Mouse (Mus musculus) kidney, postnatal 4 days (tissue): ENCODE data around the gene Agrp.

Experiments used
- DNase-seq, 2 experiments: peaks; one replicate each; pipeline ENCODE4 v3.0.0; 2021; ENCODE audit warnings: mixed read lengths in 2 of 2

Agrp gene

GRCm38 (mm10) chr8:105636963-105637510 lies at the start of gene Agrp:
Gene Agrp, minus strand, starts transcription at chr8:105637393.
- DNase-seq, result peak; percentile 69 to 80

DNA sequence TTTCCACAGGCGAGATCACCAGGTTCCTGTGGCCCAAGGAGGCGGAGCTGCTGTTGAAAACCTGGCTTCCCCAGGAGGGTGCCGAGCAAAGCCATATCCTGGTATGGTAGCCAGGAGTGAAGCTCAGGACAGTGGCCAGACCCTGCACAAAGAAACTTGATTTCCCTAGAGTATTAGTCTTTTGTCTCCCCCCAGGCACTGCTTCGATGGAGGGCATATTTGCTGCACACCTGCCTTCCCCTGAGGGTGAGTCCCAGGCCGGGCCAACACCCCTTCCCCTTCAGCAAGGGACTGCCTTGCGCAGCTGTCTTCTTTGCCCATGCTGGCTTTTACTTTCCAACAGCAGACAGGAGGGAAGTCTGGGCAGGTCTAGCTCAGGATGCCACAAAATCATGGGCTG lies 49.4 kb upstream of the Agrp start:
- no peak for DNase-seq

DNA sequence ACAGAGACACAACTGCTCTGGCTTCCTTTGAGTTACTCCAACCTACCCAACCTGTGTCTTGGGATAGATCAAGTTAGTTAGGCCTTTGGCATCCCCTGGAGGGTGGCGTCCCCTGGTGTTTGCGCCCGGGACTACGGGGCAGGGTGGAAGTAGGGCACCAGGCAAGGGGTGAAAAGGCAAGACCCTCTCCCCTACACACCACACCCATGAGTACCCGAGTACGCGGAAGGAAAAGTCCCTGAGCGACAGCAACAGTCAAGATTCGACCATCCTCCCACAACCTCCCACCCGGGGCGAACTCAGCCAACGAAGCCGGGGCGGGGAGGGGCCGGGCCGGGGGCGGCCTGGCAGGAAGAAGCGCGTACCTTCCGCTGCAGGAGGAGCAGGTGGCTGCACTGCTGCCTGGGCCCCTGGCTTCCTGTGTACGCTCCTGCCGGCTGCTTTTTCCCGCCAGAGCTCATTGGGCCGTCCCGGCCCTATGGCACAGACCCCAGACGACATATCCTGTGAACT lies 48.7 kb upstream of the Agrp start, which contains the start of gene Carmil2:
TSS of gene Carmil2 (plus strand) at position 479 of the 513 bp plus-strand sequence.
- peak; percentile 84 to 86 for DNase-seq

- DNase-seq, result no peak
Measured at GRCm38 (mm10) chr8:105685325-105685724, 48.1 kb upstream of the Agrp start.

GRCm38 (mm10) chr8:105677891-105678290 lies 40.7 kb upstream of the Agrp start:
- no peak for DNase-seq

DNA sequence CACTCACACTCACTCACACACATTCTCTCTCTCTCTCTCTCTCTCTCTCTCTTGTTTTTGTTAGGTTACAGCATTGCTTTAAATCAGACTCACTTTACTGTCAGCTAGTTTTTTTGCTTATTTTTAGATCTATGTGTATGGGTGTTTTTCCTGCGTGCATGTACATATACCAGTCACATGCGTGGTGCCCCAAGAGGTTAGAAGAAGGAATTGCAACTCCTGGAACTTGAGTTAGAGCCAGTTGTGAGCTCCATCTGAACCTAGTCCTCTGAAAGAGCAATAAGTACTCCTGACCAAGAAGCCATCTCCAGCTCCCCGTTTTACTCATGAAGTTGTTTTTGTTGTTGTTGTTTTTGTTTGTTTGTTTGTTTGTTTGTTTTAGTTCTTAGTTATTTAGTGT lies 24.0 kb upstream of the Agrp start:
- peak; percentile 12 to 34 for DNase-seq

DNA sequence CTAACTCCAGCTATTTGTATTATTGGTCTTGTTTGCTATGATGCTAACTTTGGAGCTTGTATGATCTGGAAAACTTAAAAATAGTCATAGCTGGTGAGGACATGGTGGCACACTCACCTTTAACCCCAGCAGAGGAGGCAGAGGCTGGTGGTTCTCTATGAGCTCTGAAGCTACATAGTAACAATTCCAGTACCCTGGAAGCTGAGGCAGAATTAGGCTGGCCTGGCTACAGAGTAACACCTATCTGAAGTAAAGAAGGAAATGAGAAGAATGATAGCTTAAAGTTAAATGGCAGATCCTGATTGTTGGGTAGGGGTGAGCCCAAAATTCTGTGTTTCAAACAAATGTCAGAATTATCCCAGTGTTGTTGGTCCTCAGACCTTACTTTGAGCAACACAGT lies 20.4 kb upstream of the Agrp start:
- DNase-seq, result no peak

DNA sequence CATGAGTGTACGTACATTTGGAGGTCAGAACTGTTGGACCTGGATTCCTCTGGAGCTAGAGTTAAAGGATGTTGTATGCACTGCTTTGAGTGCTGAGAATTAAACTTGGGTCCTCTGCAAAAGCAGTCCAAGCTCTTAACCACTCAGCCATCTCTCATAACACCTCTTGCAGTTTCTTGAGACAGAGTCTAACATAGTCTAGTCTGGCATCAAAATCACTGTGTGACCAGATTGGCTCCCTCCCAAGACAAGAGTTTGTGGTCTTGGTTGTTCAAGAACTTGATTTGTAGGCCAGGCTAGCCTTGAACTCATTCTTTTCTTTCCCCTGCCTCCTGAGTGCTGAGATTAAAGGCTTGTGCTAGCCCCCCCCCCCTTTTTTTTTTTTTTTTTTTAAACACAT lies 11.7 kb upstream of the Agrp start:
- DNase-seq, result no peak

- DNase-seq, result no peak
Measured at GRCm38 (mm10) chr8:105645205-105645604, 8.0 kb upstream of the Agrp start.

DNA sequence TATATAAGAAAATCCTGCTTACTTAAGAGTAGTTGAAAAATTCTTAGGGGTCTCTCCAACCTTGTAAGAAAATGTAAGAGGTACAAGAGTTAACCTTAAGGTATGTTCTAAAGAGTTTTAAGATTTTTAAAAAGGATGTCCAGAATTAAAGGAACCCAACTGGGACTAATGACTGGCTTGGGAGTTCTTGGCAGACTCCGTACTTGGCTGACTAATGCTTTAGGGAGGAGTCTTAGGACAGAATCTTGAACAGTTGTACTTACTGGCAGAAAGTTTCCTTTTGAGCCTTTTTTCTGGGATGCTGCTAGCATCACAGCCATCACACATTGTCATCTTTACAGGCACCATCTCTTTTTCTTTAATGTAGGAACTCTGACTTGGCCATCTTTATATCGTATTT lies 3.3 kb upstream of the Agrp start:
- no peak for DNase-seq

GRCm38 (mm10) chr8:105639835-105640234 lies 2.6 kb upstream of the Agrp start:
- DNase-seq, result no peak

DNA sequence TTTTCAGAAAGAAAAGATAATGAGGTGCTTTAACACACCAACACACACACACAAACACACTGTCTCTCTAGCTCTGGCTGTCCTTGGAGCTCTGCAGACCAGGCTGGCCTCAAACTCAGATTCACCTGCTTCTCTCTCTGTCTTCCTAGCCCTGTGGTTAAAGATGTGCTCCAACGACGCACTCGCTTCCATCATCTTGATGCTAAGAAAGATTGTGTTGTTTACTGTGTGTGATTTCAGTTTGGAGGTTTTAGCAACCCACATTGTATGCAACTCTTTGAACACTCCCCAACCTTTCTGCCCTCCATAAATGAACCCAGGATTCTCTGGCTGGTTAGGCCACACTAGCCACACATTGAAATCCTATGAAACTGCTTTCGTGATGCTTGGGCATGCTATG lies 1.3 kb upstream of the Agrp start:
- no peak for DNase-seq

DNA sequence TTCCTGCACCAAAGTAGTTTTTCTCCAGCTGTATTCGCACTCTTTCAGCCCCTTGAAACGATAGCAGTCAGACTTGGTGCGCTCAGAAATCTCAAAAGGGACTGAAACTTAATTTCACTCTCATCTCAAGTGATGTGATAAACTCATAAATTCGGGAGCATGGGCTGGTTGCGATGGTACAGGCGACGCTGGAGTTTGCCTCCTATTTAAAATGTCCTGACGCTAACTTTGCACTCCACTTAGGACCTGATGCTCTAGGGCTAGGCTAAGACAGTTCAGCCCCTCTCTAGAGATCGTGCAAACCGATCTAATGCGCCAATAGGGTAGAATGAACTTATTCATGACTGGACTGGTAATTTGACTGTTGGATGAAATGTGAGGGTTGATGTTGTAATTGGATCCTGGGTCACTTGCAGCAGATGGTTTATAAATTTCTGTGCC lies 428 bp upstream of the Agrp start:
- no peak for DNase-seq

GRCm38 (mm10) chr8:105636018-105636962 lies 903 bp downstream of the Agrp start, which contains the start of gene Ctcf:
Gene Ctcf, plus strand, starts transcription at chr8:105636568.
- peak; percentile 94 to 97 for DNase-seq

GRCm38 (mm10) chr8:105635481-105635880 lies 1.7 kb downstream of the Agrp start:
- DNase-seq, result no peak

- DNase-seq, result no peak
Measured at GRCm38 (mm10) chr8:105634771-105635458, 2.3 kb downstream of the Agrp start.

GRCm38 (mm10) chr8:105629337-105629736 lies 7.9 kb downstream of the Agrp start:
- no peak for DNase-seq

- no peak for DNase-seq
Measured at GRCm38 (mm10) chr8:105626086-105626485, 11.1 kb downstream of the Agrp start.

- no peak for DNase-seq
Measured at GRCm38 (mm10) chr8:105624831-105625230, 12.4 kb downstream of the Agrp start.

GRCm38 (mm10) chr8:105624401-105624800 lies 12.8 kb downstream of the Agrp start:
- DNase-seq, result peak in 1 of 2 experiments; percentile 31

DNA sequence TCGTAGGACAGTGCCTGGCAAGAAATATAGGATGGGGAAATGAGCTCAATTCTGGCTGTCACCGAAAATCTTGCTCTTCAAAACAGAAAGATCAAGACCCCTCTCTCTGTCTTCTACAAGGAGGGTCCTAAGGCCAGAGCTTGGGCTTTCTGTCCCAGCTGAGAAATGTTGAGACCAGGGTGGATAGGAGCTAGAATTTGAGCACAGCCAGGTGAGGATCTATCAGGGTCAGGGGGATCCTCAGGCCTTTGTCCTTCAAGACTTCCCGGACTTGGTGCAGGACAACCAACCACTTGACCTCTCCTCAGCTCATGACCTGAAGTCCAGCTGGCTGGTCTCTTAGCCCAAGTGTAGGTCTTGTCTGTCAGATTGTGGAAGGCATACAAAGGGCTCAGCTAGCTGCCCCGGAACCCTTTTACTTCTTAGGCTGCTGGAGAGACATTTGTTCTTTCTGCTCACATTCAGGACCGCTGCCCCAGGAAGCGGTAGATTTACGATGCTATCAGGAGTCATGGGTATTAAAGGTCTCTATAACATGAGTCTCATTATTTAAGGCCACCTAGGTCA lies 13.4 kb downstream of the Agrp start:
- DNase-seq, result no peak

GRCm38 (mm10) chr8:105623118-105623517 lies 14.1 kb downstream of the Agrp start:
- peak; percentile 45 to 60 for DNase-seq

DNA sequence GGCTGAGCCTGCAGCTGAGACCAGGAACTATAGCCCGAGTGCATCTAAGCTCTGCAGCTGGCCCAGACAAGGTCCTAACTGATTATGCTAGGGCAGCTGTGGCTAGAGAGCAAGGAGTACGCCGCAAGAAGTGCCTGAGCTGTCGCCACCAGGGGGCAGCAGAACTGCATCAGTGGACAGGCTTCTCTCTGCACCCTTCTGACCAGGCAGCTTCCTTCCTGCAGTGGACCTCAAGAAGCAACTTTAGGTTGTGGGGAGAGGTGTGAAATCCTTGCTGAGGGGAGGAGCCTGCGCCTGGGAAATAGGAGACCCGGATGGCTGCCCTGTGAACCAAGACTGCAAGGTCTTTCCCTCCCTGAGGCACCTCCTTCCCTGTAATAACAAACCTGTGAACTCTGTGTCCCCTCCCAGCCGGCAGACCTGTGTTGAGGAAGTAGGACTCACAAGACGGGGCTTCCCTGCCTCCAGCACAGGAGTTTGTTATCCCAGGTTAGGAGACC lies 14.7 kb downstream of the Agrp start:
- peak; percentile 99 for DNase-seq
